Comparison of ENCODE assay signal across 8 mouse cellular contexts in genomic region chr16:44016164-44016563, GRCm38 (mm10). TPM values are rescaled to one million over a fixed set of nuclear protein-coding genes. Genes with fewer than 3 reads are reported as not detected.
DNase-seq lines count a peak whose midpoint lies in the region; ATAC-seq and TF ChIP-seq lines count a peak whose summit lies in the region.

No protein-coding gene starts in this region.

- dilution Hi-C loops in CH12.LX (cut with MboI; ENCODE audit: extremely low pct_ligation_motif_present, extremely low pct_unique_long_range_greater_than_20kb, low sequenced_read_pairs) = no loop called here

- WGBS in heart, embryonic 16.5 days = 6% methylated on average over 11 of the region's 11 CpGs
- WGBS in large intestine, adult 2 months = 5% methylated on average over 11 of the region's 11 CpGs
- WGBS in forebrain, embryonic 10.5 days = 25% methylated on average over 11 of the region's 11 CpGs
- WGBS in midbrain, embryonic 13.5 days = 28% methylated on average over 11 of the region's 11 CpGs

- peak overlapping the region; percentile 98 for H3K4me2 ChIP-seq in CH12.LX (ENCODE audit: insufficient read depth, low read depth, poor library complexity, severe bottlenecking)
- H3K4me2 ChIP-seq in heart, embryonic 16.5 days (ENCODE audit: low read depth, low read length) = peak overlapping the region; percentile 69
- no peak overlapping the region for H3K4me2 ChIP-seq in midbrain, embryonic 13.5 days (replicated peaks)

- H3K4me3 ChIP-seq in CH12.LX (replicated peaks in 1 of 3; ENCODE audit: low read depth in 2 of 3, low read length in 2 of 3, poor library complexity in 1 of 3) = peak overlapping the region; percentile 51 to 73 (median 54)
- peak overlapping the region; percentile 60 for H3K4me3 ChIP-seq in brown adipose tissue, adult 24 weeks (ENCODE audit: insufficient read depth, low read depth, low read length)
- peak overlapping the region; percentile 44 for H3K4me3 ChIP-seq in heart, embryonic 16.5 days (ENCODE audit: low read length)
- no peak overlapping the region for H3K4me3 ChIP-seq in forebrain, embryonic 10.5 days
- no peak overlapping the region for H3K4me3 ChIP-seq in midbrain, embryonic 13.5 days (replicated peaks)

- peak overlapping the region; percentile 83 for H3K9ac ChIP-seq in CH12.LX (ENCODE audit: insufficient read depth, low read depth)
- H3K9ac ChIP-seq in heart, embryonic 16.5 days (ENCODE audit: low read length) = peak overlapping the region; percentile 46
- H3K9ac ChIP-seq in midbrain, embryonic 13.5 days (replicated peaks) = no peak overlapping the region

- no peak for TF ChIP-seq CTCF in CH12.LX (conservative IDR thresholded peaks at IDR 0.05 in 1 of 2, IDR thresholded peaks at IDR 0.05 in 1 of 2; ENCODE audit: low read depth in 2 of 2, low read length in 2 of 2)

- H3K79me2 ChIP-seq in CH12.LX (replicated peaks; ENCODE audit: control insufficient read depth, extremely low read depth, insufficient read depth, poor library complexity, severe bottlenecking) = no peaks in the 10 kb centered on the region

- peaks cover 0 to 6% of the 10 kb centered on the region in 2 experiments for H3K36me3 ChIP-seq in CH12.LX (replicated peaks in 1 of 2; ENCODE audit: control insufficient read depth in 1 of 2, insufficient read depth in 1 of 2, low read length in 1 of 2)
- H3K36me3 ChIP-seq in heart, embryonic 16.5 days (ENCODE audit: control insufficient read depth, insufficient read depth) = no peaks in the 10 kb centered on the region
- no peaks in the 10 kb centered on the region for H3K36me3 ChIP-seq in forebrain, embryonic 10.5 days (replicated peaks)
- no peaks in the 10 kb centered on the region for H3K36me3 ChIP-seq in midbrain, embryonic 13.5 days

- ATAC-seq in heart, embryonic 16.5 days (replicated peaks; ENCODE audit: extremely low read depth, insufficient read depth, low FRiP score) = no peak; the same call in 1 of the 2 replicates
- peak; percentile 69 for ATAC-seq in megakaryocyte-erythroid progenitor cell, adult 5-6 weeks (replicated peaks; ENCODE audit: low FRiP score, low TSS enrichment, poor library complexity, severe bottlenecking)
- ATAC-seq in midbrain, embryonic 13.5 days = no peak

- H3K27me3 ChIP-seq in CH12.LX (replicated peaks) = no peaks in the 10 kb centered on the region
- no peaks in the 10 kb centered on the region for H3K27me3 ChIP-seq in heart, embryonic 16.5 days (ENCODE audit: control insufficient read depth, insufficient read depth, low read length)
- no peaks in the 10 kb centered on the region for H3K27me3 ChIP-seq in forebrain, embryonic 10.5 days (ENCODE audit: poor library complexity, severe bottlenecking)
- H3K27me3 ChIP-seq in midbrain, embryonic 13.5 days = no peaks in the 10 kb centered on the region

- H3K9me3 ChIP-seq in CH12.LX (replicated peaks; ENCODE audit: low read length) = no peaks in the 10 kb centered on the region
- H3K9me3 ChIP-seq in heart, embryonic 16.5 days (replicated peaks; ENCODE audit: control insufficient read depth, low read length) = no peaks in the 10 kb centered on the region
- no peaks in the 10 kb centered on the region for H3K9me3 ChIP-seq in forebrain, embryonic 10.5 days
- no peaks in the 10 kb centered on the region for H3K9me3 ChIP-seq in midbrain, embryonic 13.5 days

- peak; percentile 84 for TF ChIP-seq POLR2A in CH12.LX (IDR thresholded peaks at IDR 0.05; ENCODE audit: low read depth, low read length)

- TF ChIP-seq EP300 in CH12.LX (IDR thresholded peaks at IDR 0.05; ENCODE audit: low read length) = no peak

- in situ Hi-C loops in CH12.LX (cut with MboI; ENCODE audit: low pct_ligation_motif_present, low pct_unique_long_range_greater_than_20kb, low sequenced_read_pairs) = no loop called here

- DNase-seq in CH12.LX (ENCODE audit: extremely low read depth) = peak; percentile 91
- peak; percentile 84 for DNase-seq in large intestine, adult 2 months (ENCODE audit: low read depth, low spot score)
- DNase-seq in urinary bladder, adult 18-20 months (ENCODE audit: low spot score in 2 of 2) = peak; percentile 46 to 67
- no peak for DNase-seq in forebrain, embryonic 10.5 days (ENCODE audit: extremely low spot score, low spot score)

- no peak for TF ChIP-seq RAD21 in CH12.LX (IDR thresholded peaks at IDR 0.05; ENCODE audit: low read depth, low read length)

- H3K27ac ChIP-seq in CH12.LX (ENCODE audit: insufficient read depth, low read depth) = no peak overlapping the region
- no peak overlapping the region for H3K27ac ChIP-seq in brown adipose tissue, adult 24 weeks (replicated peaks; ENCODE audit: low read depth, low read length)
- H3K27ac ChIP-seq in heart, embryonic 16.5 days (ENCODE audit: low read length) = no peak overlapping the region
- H3K27ac ChIP-seq in forebrain, embryonic 10.5 days = no peak overlapping the region
- H3K27ac ChIP-seq in midbrain, embryonic 13.5 days = no peak overlapping the region

- H3K4me1 ChIP-seq in CH12.LX (ENCODE audit: control insufficient read depth in 1 of 2, insufficient read depth in 2 of 2) = peaks cover 5 to 20% of the 10 kb centered on the region in 2 experiments
- no peaks in the 10 kb centered on the region for H3K4me1 ChIP-seq in brown adipose tissue, adult 24 weeks (ENCODE audit: control insufficient read depth, insufficient read depth, insufficient read length, low read length)
- peaks cover 5% of the 10 kb centered on the region for H3K4me1 ChIP-seq in heart, embryonic 16.5 days (ENCODE audit: control insufficient read depth, insufficient read depth, low read length)
- no peaks in the 10 kb centered on the region for H3K4me1 ChIP-seq in forebrain, embryonic 10.5 days
- H3K4me1 ChIP-seq in midbrain, embryonic 13.5 days (replicated peaks) = no peaks in the 10 kb centered on the region

TF ChIP-seq in CH12.LX, 34 proteins besides CTCF, POLR2A, EP300 and RAD21:
- TF ChIP-seq NELFE (IDR thresholded peaks at IDR 0.05; ENCODE audit: low read depth, low read length) = peak; percentile 75
- peak; percentile 52; the same call in 1 of the 2 replicates for TF ChIP-seq TCF12 (IDR thresholded peaks at IDR 0.05; ENCODE audit: low read depth, low read length)
- peak; percentile 90 for TF ChIP-seq ELF1 (IDR thresholded peaks at IDR 0.05; ENCODE audit: low read depth, low read length)
- no peak for TF ChIP-seq ZKSCAN1 (IDR thresholded peaks at IDR 0.05; ENCODE audit: borderline replicate concordance, low read depth, low read length)
- TF ChIP-seq TBP (conservative IDR thresholded peaks at IDR 0.05; ENCODE audit: low read depth, low read length) = peak; percentile 70; the same call in 1 of the 2 replicates
- TF ChIP-seq ZMIZ1 (IDR thresholded peaks at IDR 0.05; ENCODE audit: low read depth, low read length) = peak; percentile 72; the same call in 1 of the 2 replicates
- peak; percentile 71 for TF ChIP-seq SIN3A (IDR thresholded peaks at IDR 0.05; ENCODE audit: low read length)
- TF ChIP-seq CHD2 (IDR thresholded peaks at IDR 0.05; ENCODE audit: low read length) = no peak

RNA-seq across cellular contexts. Expression of gene Zdhhc23, which starts 36.6 kb away (rescaled TPM):
- total RNA-seq in CH12.LX (2012; rRNA removed) (0.59 and 0.68 TPM in 2 replicates), CH12.LX (2014; rRNA removed) (0.07 and 0.20 TPM in 2 replicates)
- polyA plus RNA-seq in CH12.LX (2012; ENCODE audit: insufficient read length, low read depth) = 0.46 and 0.55 TPM in 2 replicates
- 0.40 and 0.46 TPM in 2 replicates for polyA plus RNA-seq in brown adipose tissue, adult 24 weeks (2012; ENCODE audit: insufficient read depth, insufficient read length, missing spikeins)
- 1.1 and 1.3 TPM in 2 replicates for polyA plus RNA-seq in heart, embryonic 16.5 days (2015; fragmentation: Nextera tagmentation; extraction: Ambion mirVana)
- 3.0 and 5.5 TPM in 2 replicates for polyA plus RNA-seq in large intestine, adult 2 months (2012; rRNA removed)
- total RNA-seq in megakaryocyte-erythroid progenitor cell, adult 5-6 weeks (2014; fragmentation: Nextera tagmentation) = 0.87 and 3.0 TPM in 2 replicates
- 0.80 and 1.6 TPM in 2 replicates for total RNA-seq in megakaryocyte-erythroid progenitor cell, adult 5-6 weeks (2017)
- 0.66 TPM in 2 replicates for polyA plus RNA-seq in forebrain, embryonic 10.5 days (2016; fragmentation: Nextera tagmentation; extraction: Ambion mirVana)
- 1.0 and 1.4 TPM in 2 replicates for polyA plus RNA-seq in midbrain, embryonic 13.5 days (2015; fragmentation: Nextera tagmentation; extraction: Ambion mirVana)

RNA-seq across cellular contexts. Expression of gene Gramd1c, which starts 47.0 kb away (rescaled TPM):
- total RNA-seq in CH12.LX (2012; rRNA removed) (1.5 and 1.9 TPM in 2 replicates), CH12.LX (2014; rRNA removed) (3.9 and 5.1 TPM in 2 replicates)
- polyA plus RNA-seq in CH12.LX (2012; ENCODE audit: insufficient read length, low read depth) = 3.1 and 3.5 TPM in 2 replicates
- polyA plus RNA-seq in brown adipose tissue, adult 24 weeks (2012; ENCODE audit: insufficient read depth, insufficient read length, missing spikeins) = 5.2 and 5.4 TPM in 2 replicates
- 3.9 and 4.7 TPM in 2 replicates for polyA plus RNA-seq in heart, embryonic 16.5 days (2015; fragmentation: Nextera tagmentation; extraction: Ambion mirVana)
- 1.7 and 4.0 TPM in 2 replicates for polyA plus RNA-seq in large intestine, adult 2 months (2012; rRNA removed)
- total RNA-seq in megakaryocyte-erythroid progenitor cell, adult 5-6 weeks (2014; fragmentation: Nextera tagmentation) = 6.5 and 9.5 TPM in 2 replicates
- total RNA-seq in megakaryocyte-erythroid progenitor cell, adult 5-6 weeks (2017) = 10.2 and 13.7 TPM in 2 replicates
- 1.7 and 2.5 TPM in 2 replicates for polyA plus RNA-seq in forebrain, embryonic 10.5 days (2016; fragmentation: Nextera tagmentation; extraction: Ambion mirVana)
- polyA plus RNA-seq in midbrain, embryonic 13.5 days (2015; fragmentation: Nextera tagmentation; extraction: Ambion mirVana) = 2.0 and 2.2 TPM in 2 replicates

Comparison
In these comparisons a context has a peak if more than half of its experiments do, and no peak if none do; other contexts are left out.
1. H3K4me3 ChIP-seq: peak in CH12.LX (3 of 3), brown adipose tissue, adult 24 weeks (single experiment) and heart, embryonic 16.5 days (single experiment); none in forebrain, embryonic 10.5 days (single experiment) and midbrain, embryonic 13.5 days (single experiment).